Mouse (Mus musculus) MEL (cell line): ENCODE measurements around the gene Miga2.

Experiments
- BHLHE40 ChIP-seq: IDR thresholded peaks from 2 replicates; pipeline ENCODE4 v1.6.1; 2012; ENCODE audit warnings: low read depth, mild to moderate bottlenecking, inconsistent platforms, low read length, improper control_type of control experiment, borderline replicate concordance
- CTCF ChIP-seq, 3 experiments: IDR thresholded peaks in 2 of 3; conservative IDR thresholded peaks in 1 of 3; 2 replicates each; pipeline ENCODE4 v1.5.1; 2011 to 2012; ENCODE audit warnings: low read length in 3 of 3, low read depth in 2 of 3, mild to moderate bottlenecking in 2 of 3, improper control_type of control experiment in 1 of 3, inconsistent platforms in 1 of 3, mixed read lengths in 1 of 3, moderate library complexity in 1 of 3; ENCODE audit not compliant: control insufficient read depth in 1 of 3, insufficient read depth in 1 of 3, poor library complexity in 1 of 3, severe bottlenecking in 1 of 3
- E2F4 ChIP-seq: IDR thresholded peaks from 2 replicates; pipeline ENCODE4 v1.6.1; 2011; ENCODE audit warnings: low read depth, low read length, improper control_type of control experiment, borderline replicate concordance
- USF1 ChIP-seq: IDR thresholded peaks from 2 replicates; pipeline ENCODE4 v1.6.1; 2014; ENCODE audit warnings: low read depth, mild to moderate bottlenecking, inconsistent platforms, low read length, improper control_type of control experiment, moderate library complexity

DNA sequence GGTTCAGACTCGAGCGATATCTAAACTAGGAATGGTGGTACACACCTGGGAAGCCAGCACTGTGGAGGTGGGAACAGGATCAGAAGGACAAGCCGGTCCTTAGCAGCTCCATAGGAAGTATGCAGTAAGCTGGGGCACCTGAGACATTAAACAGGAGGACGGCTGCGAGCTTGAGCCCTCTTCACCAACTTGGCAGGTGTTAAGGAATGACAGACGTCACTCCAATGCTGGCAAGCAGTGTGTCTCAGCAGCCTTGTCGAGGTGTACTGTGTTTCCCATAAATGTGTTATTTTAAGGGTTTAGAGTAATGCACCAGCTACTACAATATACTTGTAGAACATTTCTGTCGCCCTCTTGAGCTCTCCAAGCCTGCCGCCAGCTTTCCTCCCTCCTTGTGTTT lies 22.9 kb downstream of the Miga2 start:
- TF ChIP-seq USF1 (no peak), E2F4 (no peak), CTCF (IDR thresholded peaks at IDR 0.05 in 2 of 3, conservative IDR thresholded peaks at IDR 0.05 in 1 of 3; ENCODE audit: control insufficient read depth in 1 of 3, insufficient read depth in 1 of 3, low read depth in 2 of 3, low read length in 3 of 3, poor library complexity in 1 of 3, severe bottlenecking in 1 of 3) (no peak), BHLHE40 (no peak)
